Mouse (Mus musculus) Muller cell, postnatal 12 days (primary cell): ENCODE results near the gene Polg2.
"Not testable (repeated sequence)": the region's sequence is repeated elsewhere in the genome, so short reads cannot be mapped to it uniquely, and the experiment has no call there.

ENCODE experiments used
- DNase-seq: peaks from one replicate; pipeline ENCODE4 v3.0.0-alpha.2; 2015; ENCODE audit errors: inconsistent ontology term

Gene Polg2

DNA sequence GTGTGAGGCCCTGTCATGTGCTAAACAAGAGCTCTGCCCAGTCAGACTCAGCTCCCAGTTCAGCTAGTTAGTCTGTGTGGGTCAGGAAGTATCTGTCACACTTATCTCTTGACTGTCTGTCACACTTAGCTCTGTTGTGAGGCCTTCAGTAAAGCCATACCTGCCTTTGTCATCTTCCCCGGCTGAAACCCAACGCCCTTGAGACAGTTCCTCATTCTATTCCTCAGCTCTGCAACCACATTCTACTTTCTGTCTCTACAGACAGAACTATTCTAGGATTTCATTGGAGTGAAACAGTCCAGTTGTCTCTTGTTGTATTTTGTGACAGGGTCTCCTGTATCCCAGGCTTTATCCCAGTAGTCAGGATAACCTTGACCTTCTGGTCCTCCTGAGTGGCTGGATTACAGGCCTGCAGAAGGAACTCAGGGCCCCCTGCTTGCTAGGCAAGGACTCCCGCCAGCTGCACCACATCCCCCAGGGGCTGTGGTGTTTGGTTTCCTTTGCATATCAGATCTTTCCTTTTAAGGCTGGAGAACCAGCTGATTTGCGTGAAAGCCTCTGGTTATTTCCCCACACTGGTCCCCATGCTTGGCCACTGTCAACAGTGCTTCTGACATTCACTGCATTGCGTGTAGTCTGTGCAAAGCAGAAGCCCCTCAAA lies 17.1 kb downstream of the Polg2 start:
- no peak for DNase-seq

DNA sequence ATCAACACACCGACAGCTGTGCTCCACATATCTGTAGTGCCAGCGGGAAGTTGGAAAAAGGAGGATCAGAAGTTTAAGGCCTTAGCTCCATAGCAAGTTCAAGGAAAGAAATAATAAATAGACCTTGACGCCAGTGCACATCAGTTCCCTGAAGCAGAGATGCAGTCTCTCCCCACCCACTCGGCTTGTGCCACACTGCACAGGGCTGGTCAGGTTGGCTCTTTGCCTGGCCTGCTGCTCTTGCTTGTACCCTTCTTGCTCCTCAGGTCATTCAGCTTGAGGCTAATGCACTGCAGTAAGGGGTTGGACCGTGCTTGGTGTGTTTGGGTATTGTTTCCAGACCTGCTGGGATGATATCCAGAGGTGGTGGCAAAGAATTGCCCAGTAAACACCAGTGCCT lies 18.8 kb downstream of the Polg2 start:
- DNase-seq, result no peak

DNA sequence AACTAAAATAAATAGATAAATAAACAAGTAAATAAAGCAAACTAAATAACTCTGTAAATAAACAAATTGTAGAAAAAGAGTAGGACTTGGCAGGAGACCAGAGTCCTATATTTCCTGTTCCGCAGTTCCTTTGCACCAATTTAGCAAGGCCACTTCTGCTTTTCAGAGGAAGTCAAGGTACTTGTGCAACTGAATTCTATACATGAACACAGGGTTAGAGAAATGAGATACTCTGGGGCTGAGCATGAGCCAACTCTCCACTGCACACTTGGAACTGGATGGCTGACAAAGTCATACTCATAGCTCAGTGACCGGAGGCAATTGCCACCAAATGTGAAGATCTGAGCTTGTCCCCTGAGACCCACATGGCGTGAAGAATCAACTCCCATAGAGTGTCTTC lies 20.3 kb downstream of the Polg2 start:
- DNase-seq, result no peak

- DNase-seq, result no peak
Observed at GRCm38 (mm10) chr11:106755583-106755982, 23.8 kb downstream of the Polg2 start.

DNA sequence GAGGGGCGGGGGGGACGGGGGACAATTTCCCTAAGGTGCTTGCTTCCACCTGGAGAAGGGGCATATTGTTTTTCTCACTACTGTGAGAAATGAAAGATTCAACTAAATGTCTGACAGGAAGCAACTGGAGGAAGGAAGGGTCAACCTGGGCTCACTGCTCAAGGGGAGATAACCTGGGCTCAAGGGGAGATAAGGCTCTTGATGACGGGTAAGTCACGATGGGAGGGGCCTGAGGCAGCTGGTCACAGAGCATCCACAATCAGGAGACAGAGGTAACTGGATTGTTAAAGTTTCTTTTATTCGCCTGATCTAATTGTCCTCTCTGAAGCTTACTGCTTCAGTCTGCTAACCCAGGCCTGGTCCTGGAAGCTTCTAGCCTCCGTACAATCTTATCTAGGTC lies 26.0 kb downstream of the Polg2 start:
- no peak for DNase-seq

DNA sequence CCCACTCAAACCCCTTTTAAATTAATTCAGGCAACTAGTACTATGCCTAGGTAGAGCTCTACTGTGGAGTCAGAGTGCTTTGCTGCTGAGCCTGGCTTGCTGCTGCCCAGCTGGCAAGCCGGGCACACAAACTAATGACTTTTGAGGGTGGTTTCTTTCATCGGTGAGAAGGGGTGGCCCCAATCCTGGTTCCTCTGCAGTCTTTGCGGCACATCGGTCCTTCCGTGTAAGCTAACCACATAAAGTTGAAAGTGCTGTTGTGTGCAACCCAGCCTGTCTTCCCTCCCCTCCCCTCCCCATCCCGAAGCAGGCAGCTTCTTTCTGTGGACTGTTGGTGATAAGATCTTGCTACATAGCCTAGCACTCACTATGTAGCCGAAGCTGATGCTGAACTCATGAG lies 27.2 kb downstream of the Polg2 start:
- no peak for DNase-seq

DNA sequence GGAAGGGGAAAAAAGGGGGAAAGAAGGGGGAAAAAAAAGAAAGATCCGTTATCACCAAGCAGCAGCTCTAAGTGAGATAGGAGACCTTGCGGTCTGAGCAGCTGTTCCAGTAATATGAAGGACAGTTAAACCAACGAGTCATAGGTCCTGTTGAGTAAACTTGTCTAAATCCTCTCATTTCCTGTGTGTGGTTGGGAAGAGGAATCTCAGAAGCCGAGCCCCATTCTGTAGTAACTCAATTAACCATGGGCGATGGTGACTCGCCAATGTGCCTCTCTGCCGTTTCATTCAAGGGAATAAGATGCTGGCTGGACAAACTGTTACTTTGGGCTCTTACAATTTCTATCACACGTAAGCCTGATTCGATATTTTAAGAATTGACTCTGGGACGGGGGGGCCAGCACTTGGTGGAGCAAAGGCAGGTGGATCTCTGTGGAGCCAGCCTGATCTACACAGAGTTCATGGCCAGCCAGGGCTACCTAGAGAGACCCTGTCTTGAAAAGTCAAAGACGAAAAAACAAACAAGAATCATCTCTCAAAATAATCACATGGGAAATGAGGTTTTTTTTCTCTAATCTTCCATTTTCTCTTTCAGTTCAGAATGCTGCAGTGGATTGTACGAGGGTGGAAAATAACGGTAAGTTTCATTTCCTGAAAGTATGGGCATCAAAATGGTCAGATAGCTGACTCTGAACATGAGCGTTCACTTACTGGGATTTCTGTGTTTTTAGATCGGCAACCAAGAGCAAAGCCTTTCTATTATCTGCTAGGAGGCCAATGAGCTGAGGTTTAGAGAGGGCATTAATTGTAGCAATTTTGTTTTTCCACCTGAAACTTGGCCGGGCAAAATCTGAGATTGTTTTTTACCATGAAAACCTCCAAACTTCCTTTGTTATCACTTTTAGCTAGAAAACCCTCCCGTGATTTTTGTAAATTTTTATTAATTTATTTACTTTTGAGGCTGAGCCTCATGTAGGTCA lies 28.0 kb downstream of the Polg2 start, which contains the start of gene Milr1:
Gene Milr1 (plus strand): TSS at position 188 of the 980 bp plus-strand sequence.
- DNase-seq, result peak; percentile 55

DNA sequence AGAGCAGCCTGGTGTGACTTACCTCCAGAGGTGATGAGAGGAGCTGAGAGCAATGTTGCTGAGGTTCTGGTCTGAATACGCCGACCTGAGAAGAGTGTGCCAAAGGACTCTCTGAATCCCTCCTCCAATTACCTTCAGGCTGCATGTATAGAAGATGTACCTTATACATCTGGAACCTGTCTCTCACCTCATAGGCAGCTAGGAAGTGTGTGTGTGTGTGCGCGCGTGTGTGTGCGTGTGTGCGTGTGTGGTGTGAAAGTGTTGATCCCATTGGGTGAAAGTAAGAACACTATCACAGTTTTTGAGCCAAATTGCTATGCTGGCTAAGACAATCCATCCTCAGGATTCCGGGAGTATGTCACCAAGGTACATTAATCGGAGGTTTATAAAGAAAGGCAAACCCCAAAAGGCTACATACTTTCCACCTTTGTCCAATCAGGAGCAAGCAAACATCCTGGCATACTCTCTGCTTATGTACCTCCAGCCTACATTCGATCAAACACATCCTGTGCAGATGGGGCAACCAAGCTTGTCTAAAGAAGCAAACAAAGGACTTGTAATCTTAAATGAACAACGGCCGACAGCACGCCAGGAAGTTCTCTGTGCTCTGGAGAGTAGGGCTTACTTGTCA lies 29.1 kb downstream of the Polg2 start, which contains the start of gene Pecam1:
Gene Pecam1 (minus strand): TSS at position 508 of the 631 bp plus-strand sequence.
- DNase-seq, result no peak

- DNase-seq, result not testable (repeated sequence)
Observed at GRCm38 (mm10) chr11:106749557-106750120, 29.7 kb downstream of the Polg2 start.

DNA sequence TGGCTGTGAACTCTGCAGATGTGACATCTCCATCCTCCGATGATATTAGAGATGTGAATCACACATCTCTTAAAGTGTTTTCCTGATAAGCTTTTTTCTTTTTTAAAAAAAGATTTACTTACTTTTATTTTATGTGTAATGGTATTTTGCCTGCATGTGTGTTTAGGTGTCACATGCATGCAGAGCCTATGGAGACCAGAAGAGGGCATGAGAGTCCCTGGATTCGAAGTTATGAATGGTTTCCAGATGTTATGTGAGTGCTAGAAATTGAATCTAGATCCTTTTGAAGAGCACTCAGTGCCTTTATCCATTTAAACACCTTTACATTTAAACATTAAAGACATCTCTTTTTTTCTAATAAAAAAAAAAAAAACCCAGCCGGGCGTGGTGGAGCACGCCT lies 34.4 kb downstream of the Polg2 start:
- DNase-seq, result no peak

DNA sequence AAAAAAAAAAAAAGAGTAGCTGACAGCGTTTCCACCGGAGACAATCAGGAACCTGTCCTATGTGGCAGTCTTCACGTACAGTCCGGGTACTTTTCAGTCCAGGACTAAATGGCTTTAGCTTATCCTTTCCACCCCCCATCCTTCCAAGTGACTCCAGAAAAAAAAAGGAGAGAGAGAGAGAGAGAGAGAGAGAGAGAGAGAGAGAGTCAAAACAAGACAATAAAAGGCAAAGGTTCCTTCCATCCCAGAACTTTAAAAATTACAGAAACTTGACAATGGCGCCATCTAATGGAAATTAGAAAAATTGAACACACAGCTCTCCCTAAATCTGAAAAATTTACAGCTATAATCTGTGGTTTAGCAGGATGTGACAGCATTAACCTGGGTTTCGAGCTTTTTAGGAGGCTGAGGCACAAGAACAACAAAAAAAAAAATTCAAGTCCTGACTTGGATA lies 36.9 kb downstream of the Polg2 start:
- peak; percentile 15 for DNase-seq

GRCm38 (mm10) chr11:106741826-106742225 lies 37.5 kb downstream of the Polg2 start:
- DNase-seq, result no peak

- peak; percentile 29 for DNase-seq
Observed at GRCm38 (mm10) chr11:106741232-106741631, 38.1 kb downstream of the Polg2 start.

DNA sequence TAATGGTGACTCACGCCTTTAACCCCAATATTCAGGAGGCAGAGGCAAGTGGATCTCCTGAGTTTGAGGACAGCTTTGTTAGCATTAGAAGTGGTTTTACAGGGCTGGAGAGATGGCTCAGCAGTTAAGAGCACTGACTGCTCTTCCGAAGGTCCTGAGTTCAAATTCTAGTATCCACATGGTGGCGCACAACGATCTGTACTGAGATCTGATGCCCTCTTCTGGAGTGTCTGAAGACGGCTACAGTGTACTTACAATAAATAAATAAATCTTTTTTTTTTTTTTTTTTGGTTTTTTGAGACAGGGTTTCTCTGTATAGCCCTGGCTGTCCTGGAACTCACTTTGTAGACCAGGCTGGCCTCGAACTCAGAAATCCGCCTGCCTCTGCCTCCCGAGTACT lies 38.6 kb downstream of the Polg2 start:
- not testable (repeated sequence) for DNase-seq

GRCm38 (mm10) chr11:106739116-106739515 lies 40.2 kb downstream of the Polg2 start:
- no peak for DNase-seq

GRCm38 (mm10) chr11:106737178-106737621 lies 42.1 kb downstream of the Polg2 start:
- no peak for DNase-seq

- no peak for DNase-seq
Observed at GRCm38 (mm10) chr11:106736614-106737013, 42.7 kb downstream of the Polg2 start.

DNA sequence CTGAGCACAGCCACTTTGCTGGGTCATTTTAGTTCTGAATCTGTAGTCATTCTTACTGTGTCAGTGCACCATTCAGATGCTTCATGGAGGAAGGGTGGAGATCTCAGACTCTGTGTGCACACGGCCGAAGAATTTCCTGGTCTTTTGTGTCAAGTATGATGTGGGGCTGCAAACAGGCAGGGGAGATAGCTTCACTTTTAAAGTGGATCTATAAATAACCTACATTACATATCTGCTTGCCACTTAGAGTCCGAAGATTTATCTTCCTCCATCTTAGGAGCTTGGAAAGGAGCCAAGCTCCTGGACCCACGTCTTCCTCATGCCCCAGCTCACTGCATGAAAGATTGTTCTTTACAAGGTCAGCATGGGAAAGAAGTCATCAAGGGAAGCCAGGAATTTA lies 48.6 kb downstream of the Polg2 start:
- DNase-seq, result no peak

GRCm38 (mm10) chr11:106729656-106730055 lies 49.7 kb downstream of the Polg2 start:
- DNase-seq, result no peak

DNA sequence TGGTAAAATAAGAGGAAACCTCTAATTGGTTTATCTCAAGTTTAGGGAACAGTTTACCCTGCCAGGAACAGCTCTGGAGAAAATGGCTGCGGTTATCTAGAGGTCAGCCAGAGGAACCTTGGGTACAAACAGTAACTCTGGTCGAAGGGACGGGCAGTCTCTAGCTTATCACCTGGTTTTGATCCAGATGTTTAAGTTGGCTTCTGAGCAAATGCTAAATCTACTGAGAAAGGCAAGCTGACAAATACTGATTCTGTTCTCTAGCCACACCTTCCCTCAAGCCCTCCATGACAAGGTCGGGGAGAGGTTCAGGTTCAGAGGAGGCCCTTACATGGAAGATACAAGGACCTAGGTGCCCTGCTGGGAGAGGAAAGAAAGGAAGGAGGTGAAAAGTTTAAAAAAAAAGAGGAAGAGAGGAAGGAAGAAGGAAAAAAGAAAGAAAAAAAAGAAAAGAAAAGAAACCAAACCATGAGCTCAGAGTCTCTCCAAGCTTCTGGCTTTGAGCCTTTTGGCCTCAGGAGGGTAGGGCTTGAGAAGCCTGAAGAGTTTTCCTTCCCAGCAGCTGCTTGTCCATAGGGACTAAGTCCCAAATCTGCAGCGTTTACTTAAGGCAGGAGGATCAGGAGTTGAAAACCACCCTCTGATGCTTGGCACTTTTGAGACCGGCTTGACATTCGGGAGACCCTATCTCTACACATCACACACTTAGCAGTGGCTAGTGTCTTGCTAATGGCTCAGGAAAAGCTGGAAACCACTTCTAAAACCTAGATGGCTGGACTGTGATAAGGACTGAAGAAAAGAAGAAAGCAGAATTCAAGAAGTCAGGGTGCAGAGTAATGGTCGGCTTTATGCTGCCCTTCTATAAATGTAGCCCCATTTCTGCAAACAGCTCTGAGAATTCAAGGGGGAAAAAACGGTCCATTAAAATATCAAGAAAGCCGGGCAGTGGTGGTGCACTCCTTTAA lies 50.7 kb downstream of the Polg2 start:
- DNase-seq, result no peak

DNA sequence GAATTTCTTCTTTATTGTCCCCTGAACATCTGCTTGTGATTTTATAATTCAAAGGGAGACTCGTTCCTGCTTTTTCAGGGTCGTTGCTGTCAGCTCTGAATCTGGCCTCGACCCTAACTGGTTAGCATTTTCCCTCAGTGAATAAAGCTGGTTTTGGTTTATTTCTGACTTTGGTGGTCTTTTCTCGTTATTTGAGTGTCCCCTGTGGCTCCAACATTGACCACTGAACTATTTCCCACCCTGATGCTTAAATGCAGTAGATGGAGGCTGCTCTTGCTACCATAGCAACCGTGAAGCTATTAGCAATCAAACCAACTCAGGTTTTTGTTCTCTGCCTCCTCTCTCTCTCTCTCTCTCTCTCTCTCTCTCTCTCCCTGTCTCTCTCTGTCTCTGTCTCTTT lies 51.4 kb downstream of the Polg2 start:
- no peak for DNase-seq
